Mouse (Mus musculus): ENCODE results near the gene Gm973.

GRCm38 (mm10) chr1:59673661-59674060 lies 157.6 kb downstream of the Gm973 start:
- no peak for TF ChIP-seq CTCF (IDR thresholded peaks at IDR 0.05; ENCODE audit: low read depth, low read length)
- no peak for TF ChIP-seq TAL1 (conservative IDR thresholded peaks at IDR 0.05; ENCODE audit: low read depth, low read length)
- no peak for TF ChIP-seq GATA2 (IDR thresholded peaks at IDR 0.05; ENCODE audit: borderline replicate concordance, low read depth, low read length)
- no peak for TF ChIP-seq GATA1 (IDR thresholded peaks at IDR 0.05; ENCODE audit: borderline replicate concordance, low read length)
- TF ChIP-seq POLR2AphosphoS5 (IDR thresholded peaks at IDR 0.05; ENCODE audit: insufficient replicate concordance, low read depth, low read length) = no peak

All from G1E (cell line).